Mouse (Mus musculus) forebrain, embryonic 15.5 days (tissue): ENCODE measurements around the gene 4931422A03Rik. TPM values are rescaled to one million over a fixed set of nuclear protein-coding genes. Genes with fewer than 3 reads are reported as not detected.
A peak's percentile ranks its signal among the peaks of the same experiment; 100 is the strongest.

Experiments
- ATAC-seq: fragments of 200-750 bp; cut with Nextera tagmentation; replicated peaks from 2 replicates; pipeline ENCODE4 v1.8.0; 2017; ENCODE audit warnings: mild to moderate bottlenecking, moderate TSS enrichment, moderate library complexity
- H3K27ac ChIP-seq: fragments of 300-500 bp; sonication (generic); replicated peaks from 2 replicates; pipeline ENCODE4 v1.5.1; 2015; ENCODE audit warnings: mild to moderate bottlenecking, inconsistent platforms
- H3K27me3 ChIP-seq: fragments of 300-500 bp; sonication (generic); 2 replicates; pipeline ENCODE4 v1.6.1; 2015; ENCODE audit warnings: inconsistent platforms
- H3K36me3 ChIP-seq: fragments of 300-500 bp; sonication (generic); 2 replicates; pipeline ENCODE4 v1.6.1; 2015; ENCODE audit warnings: mild to moderate bottlenecking, inconsistent platforms
- H3K4me1 ChIP-seq: fragments of 300-500 bp; sonication (generic); 2 replicates; pipeline ENCODE4 v1.6.1; 2015; ENCODE audit warnings: inconsistent platforms
- H3K4me2 ChIP-seq: fragments of 300-500 bp; sonication (generic); replicated peaks from 2 replicates; pipeline ENCODE4 v1.6.1; 2015; ENCODE audit warnings: mild to moderate bottlenecking, inconsistent platforms
- H3K4me3 ChIP-seq: fragments of 300-500 bp; sonication (generic); 2 replicates; pipeline ENCODE4 v1.5.1; 2015; ENCODE audit warnings: mild to moderate bottlenecking, inconsistent platforms
- H3K9ac ChIP-seq: fragments of 300-500 bp; sonication (generic); replicated peaks from 2 replicates; pipeline ENCODE4 v1.6.1; 2015; ENCODE audit warnings: mild to moderate bottlenecking, inconsistent platforms
- H3K9me3 ChIP-seq: fragments of 300-500 bp; sonication (generic); 2 replicates; pipeline ENCODE4 v1.6.1; 2016; ENCODE audit warnings: inconsistent platforms
- WGBS: fragments of 180-500 bp; shearing (Covaris S2); methylation state at CpG from one replicate; pipeline ENCODE4 v1.1.7; 2015; ENCODE audit warnings: mixed read lengths; 5-methylcytosine and 5-hydroxymethylcytosine counted together
- polyA plus RNA-seq: library from polyadenylated mRNA; unstranded; fragments of >200 nt; fragmentation: Nextera tagmentation; extraction: Ambion mirVana; gene quantifications from 2 replicates; pipeline ENCODE4 v1.2.1, GENCODE M21; 2015

4931422A03Rik gene
- polyA plus RNA-seq, 1 experiment from 2014 or later: 1.5 TPM

- no peak for ATAC-seq
- H3K4me2 ChIP-seq: no peak overlapping the region
- H3K4me3 ChIP-seq: no peak overlapping the region
- WGBS: 64% methylated on average over 3 of the region's 3 CpGs
- no peaks in the 10 kb centered on the region for H3K27me3 ChIP-seq
- no peak overlapping the region for H3K27ac ChIP-seq
- no peaks in the 10 kb centered on the region for H3K4me1 ChIP-seq
- no peaks in the 10 kb centered on the region for H3K9me3 ChIP-seq
- no peak overlapping the region for H3K9ac ChIP-seq
- no peaks in the 10 kb centered on the region for H3K36me3 ChIP-seq
These were observed 87.1 kb downstream of the 4931422A03Rik start for GRCm38 (mm10) chr2:103941085-103941484.

- Histone ChIP-seq H3K4me2 (no peak overlapping the region), H3K36me3 (no peaks in the 10 kb centered on the region), H3K9me3 (no peaks in the 10 kb centered on the region), H3K9ac (no peak overlapping the region), H3K27ac (no peak overlapping the region), H3K4me3 (no peak overlapping the region), H3K27me3 (no peaks in the 10 kb centered on the region), H3K4me1 (no peaks in the 10 kb centered on the region)
- no peak for ATAC-seq
These were observed 89.2 kb downstream of the 4931422A03Rik start for GRCm38 (mm10) chr2:103939003-103939402.

- ATAC-seq: no peak
- Histone ChIP-seq H3K36me3 (no peaks in the 10 kb centered on the region), H3K9me3 (no peaks in the 10 kb centered on the region), H3K9ac (no peak overlapping the region), H3K4me1 (no peaks in the 10 kb centered on the region), H3K4me2 (no peak overlapping the region), H3K27me3 (no peaks in the 10 kb centered on the region), H3K27ac (no peak overlapping the region), H3K4me3 (no peak overlapping the region)
- 86% methylated on average over 1 of the region's 1 CpGs for WGBS
These were observed 89.6 kb downstream of the 4931422A03Rik start for GRCm38 (mm10) chr2:103938573-103938972.

- Histone ChIP-seq H3K27ac (no peak overlapping the region), H3K9ac (no peak overlapping the region), H3K4me3 (no peak overlapping the region), H3K36me3 (no peaks in the 10 kb centered on the region), H3K9me3 (no peaks in the 10 kb centered on the region), H3K4me1 (no peaks in the 10 kb centered on the region), H3K27me3 (no peaks in the 10 kb centered on the region), H3K4me2 (no peak overlapping the region)
- no peak for ATAC-seq
- WGBS: 80% methylated on average over 2 of the region's 2 CpGs
These were observed 90.5 kb downstream of the 4931422A03Rik start for GRCm38 (mm10) chr2:103937670-103938069.

- Histone ChIP-seq H3K9me3 (no peaks in the 10 kb centered on the region), H3K4me3 (no peak overlapping the region), H3K27ac (no peak overlapping the region), H3K9ac (no peak overlapping the region), H3K4me1 (no peaks in the 10 kb centered on the region), H3K4me2 (no peak overlapping the region), H3K36me3 (no peaks in the 10 kb centered on the region), H3K27me3 (no peaks in the 10 kb centered on the region)
- ATAC-seq: no peak
- WGBS: 86% methylated on average over 2 of the region's 2 CpGs
These were observed 91.5 kb downstream of the 4931422A03Rik start for GRCm38 (mm10) chr2:103936666-103937065.

- Histone ChIP-seq H3K9me3 (no peaks in the 10 kb centered on the region), H3K27ac (no peak overlapping the region), H3K36me3 (no peaks in the 10 kb centered on the region), H3K4me3 (no peak overlapping the region), H3K27me3 (no peaks in the 10 kb centered on the region), H3K4me2 (no peak overlapping the region), H3K4me1 (peaks cover 3% of the 10 kb centered on the region), H3K9ac (no peak overlapping the region)
- WGBS: 42% methylated on average over 10 of the region's 10 CpGs
- no peak for ATAC-seq
These were observed 92.3 kb downstream of the 4931422A03Rik start for GRCm38 (mm10) chr2:103935691-103936435.

GRCm38 (mm10) chr2:103934670-103935069 lies 93.5 kb downstream of the 4931422A03Rik start:
- WGBS: 86% methylated on average over 3 of the region's 3 CpGs
- no peak overlapping the region for H3K4me3 ChIP-seq
- no peak for ATAC-seq
- H3K27ac ChIP-seq: no peak overlapping the region
- no peak overlapping the region for H3K9ac ChIP-seq
- H3K4me1 ChIP-seq: peaks cover 13% of the 10 kb centered on the region
- H3K36me3 ChIP-seq: no peaks in the 10 kb centered on the region
- no peak overlapping the region for H3K4me2 ChIP-seq
- H3K9me3 ChIP-seq: no peaks in the 10 kb centered on the region
- H3K27me3 ChIP-seq: no peaks in the 10 kb centered on the region

GRCm38 (mm10) chr2:103934270-103934669 lies 93.9 kb downstream of the 4931422A03Rik start:
- no peak for ATAC-seq
- Histone ChIP-seq H3K27ac (no peak overlapping the region), H3K9me3 (no peaks in the 10 kb centered on the region), H3K36me3 (no peaks in the 10 kb centered on the region), H3K27me3 (no peaks in the 10 kb centered on the region), H3K4me2 (no peak overlapping the region), H3K4me3 (no peak overlapping the region), H3K9ac (no peak overlapping the region), H3K4me1 (peaks cover 13% of the 10 kb centered on the region)
- WGBS: 20% methylated on average over 7 of the region's 7 CpGs

GRCm38 (mm10) chr2:103932480-103932879 lies 95.7 kb downstream of the 4931422A03Rik start:
- no peak for ATAC-seq
- H3K4me3 ChIP-seq: no peak overlapping the region
- H3K27me3 ChIP-seq: no peaks in the 10 kb centered on the region
- H3K36me3 ChIP-seq: no peaks in the 10 kb centered on the region
- no peak overlapping the region for H3K9ac ChIP-seq
- 78% methylated on average over 9 of the region's 9 CpGs for WGBS
- H3K9me3 ChIP-seq: no peaks in the 10 kb centered on the region
- no peak overlapping the region for H3K4me2 ChIP-seq
- H3K27ac ChIP-seq: no peak overlapping the region
- peaks cover 21% of the 10 kb centered on the region for H3K4me1 ChIP-seq

GRCm38 (mm10) chr2:103932025-103932424 lies 96.1 kb downstream of the 4931422A03Rik start:
- Histone ChIP-seq H3K27ac (no peak overlapping the region), H3K4me2 (no peak overlapping the region), H3K27me3 (no peaks in the 10 kb centered on the region), H3K36me3 (no peaks in the 10 kb centered on the region), H3K9me3 (no peaks in the 10 kb centered on the region), H3K9ac (no peak overlapping the region), H3K4me3 (no peak overlapping the region), H3K4me1 (peaks cover 22% of the 10 kb centered on the region)
- ATAC-seq: no peak
- WGBS: 47% methylated on average over 2 of the region's 2 CpGs

- Histone ChIP-seq H3K36me3 (no peaks in the 10 kb centered on the region), H3K4me3 (no peak overlapping the region), H3K27ac (no peak overlapping the region), H3K9me3 (no peaks in the 10 kb centered on the region), H3K9ac (no peak overlapping the region), H3K27me3 (no peaks in the 10 kb centered on the region), H3K4me1 (peaks cover 22% of the 10 kb centered on the region), H3K4me2 (no peak overlapping the region)
- ATAC-seq: no peak
- WGBS: 82% methylated on average over 7 of the region's 7 CpGs
These were observed 96.7 kb downstream of the 4931422A03Rik start for GRCm38 (mm10) chr2:103931511-103931911.

- H3K27me3 ChIP-seq: no peaks in the 10 kb centered on the region
- peak overlapping the region; percentile 46 for H3K27ac ChIP-seq
- WGBS: 36% methylated on average over 13 of the region's 13 CpGs
- no peak overlapping the region for H3K4me3 ChIP-seq
- no peak overlapping the region for H3K9ac ChIP-seq
- H3K4me2 ChIP-seq: no peak overlapping the region
- H3K4me1 ChIP-seq: peaks cover 22% of the 10 kb centered on the region
- H3K36me3 ChIP-seq: no peaks in the 10 kb centered on the region
- H3K9me3 ChIP-seq: no peaks in the 10 kb centered on the region
- peak; percentile 66 for ATAC-seq
These were observed 97.7 kb downstream of the 4931422A03Rik start for GRCm38 (mm10) chr2:103930306-103931019.
